Mouse (Mus musculus) left cerebral cortex, postnatal 25 days (tissue): ENCODE data around the gene Olfr895. TPM values are rescaled to one million over a fixed set of nuclear protein-coding genes. Genes with fewer than 3 reads are reported as not detected.

Experiments used
- DNase-seq, 2 experiments: peaks; one replicate each; pipeline ENCODE4 v3.0.0; 2022; ENCODE audit warnings: low spot score in 2 of 2, mixed read lengths in 1 of 2
- intact Hi-C: fragments of 180-260 bp; cut with DNase I; formaldehyde crosslinking; loops from one replicate; pipeline ENCODE4 v1.15.1; 2025
- total RNA-seq, 2 experiments: library from RNA; stranded (reverse); gene quantifications; 2 replicates each; pipeline ENCODE4 v1.2.3; 2021

Gene Olfr895
- not detected for total RNA-seq

DNA sequence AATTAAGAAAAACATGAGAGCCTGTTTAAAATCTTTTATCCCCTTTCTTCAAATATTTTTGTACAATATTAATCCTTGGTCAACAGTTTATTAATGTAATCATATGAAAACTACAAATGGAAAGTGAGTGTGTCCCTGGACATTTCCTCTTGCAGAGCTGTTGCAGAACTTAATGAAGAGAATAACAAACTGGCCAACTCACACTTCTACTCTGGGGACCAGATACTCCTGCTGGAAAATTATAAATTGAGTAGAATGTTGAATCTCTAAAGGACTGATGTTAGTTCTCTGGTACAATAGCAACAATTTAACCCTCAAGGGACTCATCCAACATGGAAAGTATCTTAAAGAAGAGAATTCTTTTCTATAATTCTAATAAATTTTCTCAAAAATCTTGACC lies at the start of gene Olfr895:
Gene Olfr895 (plus strand): TSS at position 301 of the 400 bp plus-strand sequence.
- intact Hi-C loops = no loop called here
- no peak for DNase-seq

DNA sequence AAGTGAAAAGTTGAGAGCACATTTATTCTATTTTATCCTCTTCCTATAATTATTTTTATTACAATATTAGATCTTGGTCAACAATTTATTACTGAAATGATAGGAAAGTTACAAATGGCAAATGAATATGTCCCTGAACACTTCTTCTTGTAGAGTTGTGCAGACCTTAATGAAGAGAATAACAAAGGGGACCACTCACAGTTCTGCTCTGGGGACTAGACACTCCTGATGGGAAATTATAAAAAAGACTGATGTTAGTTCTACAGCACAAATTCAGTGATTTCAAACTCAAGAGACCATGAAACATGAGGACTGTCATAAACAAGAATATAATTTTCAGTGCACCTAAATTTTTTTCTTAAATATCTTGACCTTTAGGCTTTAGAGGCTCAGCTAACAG lies 15.2 kb upstream of the Olfr895 start, which contains the start of gene Olfr143:
Gene Olfr143 (plus strand): TSS at position 301 of the 400 bp plus-strand sequence.
- intact Hi-C loops = no loop called here
- no peak for DNase-seq

DNA sequence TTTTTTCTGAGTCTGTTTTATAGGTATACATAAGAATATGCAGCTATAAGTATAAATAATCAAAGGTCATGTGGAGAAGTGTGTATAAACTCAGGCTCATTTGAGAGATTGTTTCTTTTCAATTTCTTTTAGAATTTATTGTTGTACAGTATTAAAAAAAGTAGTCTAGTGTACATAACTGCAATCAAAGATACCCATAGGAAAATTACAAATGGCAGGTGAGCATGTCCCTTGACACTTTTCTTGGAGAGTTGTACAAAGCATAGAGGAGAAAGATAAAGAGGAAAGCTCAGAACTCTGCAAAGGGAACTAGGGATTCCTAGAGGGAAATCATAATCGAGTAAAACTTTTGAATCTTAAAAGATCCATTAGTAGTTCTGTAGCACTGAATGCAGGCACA lies 23.2 kb downstream of the Olfr895 start, which contains the start of gene Olfr896-ps1:
Gene Olfr896-ps1 (plus strand): TSS at position 301 of the 400 bp plus-strand sequence.
- DNase-seq = no peak
- intact Hi-C loops = no loop called here

Other genes with a start within 250 kb of the Olfr895 start
- not detected for gene Olfr883, start 242.0 kb upstream of the Olfr895 start, total RNA-seq
- not detected for gene Olfr884, start 221.3 kb upstream of the Olfr895 start, total RNA-seq
- gene Olfr885, start 206.5 kb upstream of the Olfr895 start, total RNA-seq = not detected
- not detected for gene Olfr887, start 183.8 kb upstream of the Olfr895 start, total RNA-seq
- not detected for gene Olfr888, start 159.7 kb upstream of the Olfr895 start, total RNA-seq
- not detected for gene Olfr889, start 152.7 kb upstream of the Olfr895 start, total RNA-seq
- gene Olfr890, start 125.3 kb upstream of the Olfr895 start, total RNA-seq = not detected
- gene Olfr891, start 87.0 kb upstream of the Olfr895 start, total RNA-seq = not detected
- not detected for gene Olfr893, start 59.5 kb upstream of the Olfr895 start, total RNA-seq
- not detected for gene Olfr894, start 49.8 kb upstream of the Olfr895 start, total RNA-seq
- gene Olfr143, start 15.1 kb upstream of the Olfr895 start, total RNA-seq = not detected
- gene Olfr896-ps1, start 23.3 kb downstream of the Olfr895 start, total RNA-seq = not detected
- not detected for gene Olfr25, start 61.2 kb downstream of the Olfr895 start, total RNA-seq
- not detected for gene Olfr898, start 80.6 kb downstream of the Olfr895 start, total RNA-seq
- not detected for gene Olfr250, start 99.0 kb downstream of the Olfr895 start, total RNA-seq
- not detected for gene Olfr251, start 109.2 kb downstream of the Olfr895 start, total RNA-seq
- not detected for gene Olfr147, start 133.8 kb downstream of the Olfr895 start, total RNA-seq
- gene Olfr901, start 161.6 kb downstream of the Olfr895 start, total RNA-seq = not detected
- not detected for gene Olfr902, start 179.8 kb downstream of the Olfr895 start, total RNA-seq
- not detected for gene Olfr904, start 195.3 kb downstream of the Olfr895 start, total RNA-seq
- gene Olfr905, start 203.3 kb downstream of the Olfr895 start, total RNA-seq = not detected
- gene Olfr906, start 219.2 kb downstream of the Olfr895 start, total RNA-seq = not detected
- gene Olfr907, start 227.9 kb downstream of the Olfr895 start, total RNA-seq = not detected